Mouse (Mus musculus): ENCODE data around the gene Thsd4. TPM values are rescaled to one million over a fixed set of nuclear protein-coding genes. Genes with fewer than 3 reads are reported as not detected.

Thsd4 gene
- polyA plus RNA-seq, 1 experiment, result 1.3 TPM

DNA sequence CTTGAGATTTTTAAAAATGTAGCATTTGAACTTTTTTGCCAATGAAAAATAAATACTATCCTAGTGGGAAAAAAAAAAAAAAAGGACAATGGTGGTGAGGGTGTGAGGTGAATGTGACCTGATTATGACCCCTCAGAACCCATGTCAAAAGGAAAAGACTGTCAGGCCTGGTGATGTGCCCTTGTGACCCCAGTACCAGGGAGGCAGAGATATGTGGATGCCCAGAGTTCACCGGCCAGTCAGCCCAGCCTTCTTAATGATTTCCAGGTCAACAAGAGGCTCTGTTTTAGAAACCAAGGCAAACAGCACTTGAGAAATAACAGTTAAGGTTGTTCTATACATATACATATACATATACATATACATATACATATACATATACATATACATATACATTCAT lies 501.4 kb downstream of the Thsd4 start:
- no peaks in the 10 kb centered on the region for H3K79me2 ChIP-seq (ENCODE audit: control insufficient read depth, insufficient read depth)

DNA sequence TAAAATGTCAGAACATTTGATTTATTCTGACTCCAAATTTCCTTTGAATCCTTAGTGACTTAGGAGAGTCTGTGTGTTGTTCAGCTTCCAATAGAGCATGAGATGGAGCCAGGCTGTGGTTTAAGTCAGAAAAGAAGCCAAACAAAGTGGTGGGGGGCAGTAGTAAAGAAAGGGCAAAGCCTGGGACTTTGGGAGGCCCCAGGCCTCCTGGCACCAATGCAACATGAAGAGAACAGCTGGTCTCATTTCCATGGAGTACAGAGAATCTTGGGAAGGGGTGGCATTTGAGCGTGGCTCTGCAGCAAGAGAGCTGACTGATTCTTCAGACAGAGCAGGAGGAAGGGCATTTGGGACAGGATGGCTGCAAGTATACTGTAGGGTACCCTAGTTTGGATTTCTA lies 511.6 kb downstream of the Thsd4 start:
- Histone ChIP-seq H3ac (ENCODE audit: control insufficient read depth, insufficient read length, low read depth) (no peak overlapping the region), H3K79me2 (ENCODE audit: control insufficient read depth, insufficient read depth) (no peaks in the 10 kb centered on the region), H3K36me3 (ENCODE audit: control insufficient read depth, insufficient read depth) (no peaks in the 10 kb centered on the region), H3K79me3 (ENCODE audit: low read depth) (no peaks in the 10 kb centered on the region), H3K4me3 (ENCODE audit: insufficient read depth, poor library complexity, severe bottlenecking) (no peak overlapping the region), H3K27me3 (ENCODE audit: control insufficient read depth, insufficient read depth, insufficient read length) (peaks cover 4% of the 10 kb centered on the region)
- TF ChIP-seq USF1 (IDR thresholded peaks at IDR 0.05; ENCODE audit: low read depth) (no peak), MYOG (IDR thresholded peaks at IDR 0.05; ENCODE audit: control insufficient read depth, extremely low read depth, insufficient read length) (no peak), MAX (IDR thresholded peaks at IDR 0.05) (no peak), FOSL1 (IDR thresholded peaks at IDR 0.05; ENCODE audit: insufficient read depth, low read length, poor library complexity, severe bottlenecking) (no peak), MYOD1 (IDR thresholded peaks at IDR 0.05; ENCODE audit: control insufficient read depth, insufficient read length, low read depth) (no peak), CTCF (IDR thresholded peaks at IDR 0.05; ENCODE audit: control insufficient read depth, insufficient read depth, insufficient read length) (no peak), CEBPB (IDR thresholded peaks at IDR 0.05; ENCODE audit: low read depth) (no peak)

More for the DNA sequence above, 501.4 kb downstream of the Thsd4 start:
- Histone ChIP-seq H3K79me3 (ENCODE audit: low read depth) (no peaks in the 10 kb centered on the region), H3K27me3 (ENCODE audit: control insufficient read depth, insufficient read depth, insufficient read length) (no peaks in the 10 kb centered on the region), H3K36me3 (ENCODE audit: control insufficient read depth, insufficient read depth) (no peaks in the 10 kb centered on the region), H3K4me3 (ENCODE audit: insufficient read depth, poor library complexity, severe bottlenecking) (no peak overlapping the region), H3ac (ENCODE audit: control insufficient read depth, insufficient read length, low read depth) (no peak overlapping the region)
- TF ChIP-seq MYOG (IDR thresholded peaks at IDR 0.05; ENCODE audit: control insufficient read depth, extremely low read depth, insufficient read length) (no peak), CTCF (IDR thresholded peaks at IDR 0.05; ENCODE audit: control insufficient read depth, insufficient read depth, insufficient read length) (no peak), USF1 (IDR thresholded peaks at IDR 0.05; ENCODE audit: low read depth) (no peak), MAX (IDR thresholded peaks at IDR 0.05) (no peak), FOSL1 (IDR thresholded peaks at IDR 0.05; ENCODE audit: insufficient read depth, low read length, poor library complexity, severe bottlenecking) (no peak), CEBPB (IDR thresholded peaks at IDR 0.05; ENCODE audit: low read depth) (no peak), MYOD1 (IDR thresholded peaks at IDR 0.05; ENCODE audit: control insufficient read depth, insufficient read length, low read depth) (no peak)

DNA sequence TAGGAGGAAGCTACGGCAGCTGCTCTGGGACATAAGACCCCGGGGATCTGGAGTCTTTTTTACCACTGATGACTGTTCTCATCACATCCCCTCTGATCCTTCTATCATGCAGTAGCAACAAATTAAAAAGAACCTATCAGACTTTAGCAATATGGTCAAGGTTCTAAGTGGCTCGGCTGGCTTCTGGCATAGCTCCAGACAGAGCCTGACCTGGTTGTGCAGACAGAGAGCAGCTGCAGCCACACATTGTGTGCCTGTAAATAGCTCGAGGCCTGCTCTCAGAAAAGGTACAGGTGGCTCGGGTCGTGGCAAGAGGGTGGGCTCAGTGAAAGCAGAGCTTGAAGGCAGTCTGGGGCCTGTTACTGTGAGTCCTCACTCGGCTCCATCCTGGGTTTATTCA lies 512.9 kb downstream of the Thsd4 start:
- Histone ChIP-seq H3K27me3 (ENCODE audit: control insufficient read depth, insufficient read depth, insufficient read length) (peaks cover 4% of the 10 kb centered on the region), H3K79me3 (ENCODE audit: low read depth) (no peaks in the 10 kb centered on the region), H3ac (ENCODE audit: control insufficient read depth, insufficient read length, low read depth) (no peak overlapping the region), H3K36me3 (ENCODE audit: control insufficient read depth, insufficient read depth) (no peaks in the 10 kb centered on the region), H3K4me3 (ENCODE audit: insufficient read depth, poor library complexity, severe bottlenecking) (no peak overlapping the region), H3K79me2 (ENCODE audit: control insufficient read depth, insufficient read depth) (no peaks in the 10 kb centered on the region)
- TF ChIP-seq MYOD1 (IDR thresholded peaks at IDR 0.05; ENCODE audit: control insufficient read depth, insufficient read length, low read depth) (no peak), MYOG (IDR thresholded peaks at IDR 0.05; ENCODE audit: control insufficient read depth, extremely low read depth, insufficient read length) (no peak), CEBPB (IDR thresholded peaks at IDR 0.05; ENCODE audit: low read depth) (no peak), MAX (IDR thresholded peaks at IDR 0.05) (no peak), CTCF (IDR thresholded peaks at IDR 0.05; ENCODE audit: control insufficient read depth, insufficient read depth, insufficient read length) (no peak), USF1 (IDR thresholded peaks at IDR 0.05; ENCODE audit: low read depth) (no peak), FOSL1 (IDR thresholded peaks at IDR 0.05; ENCODE audit: insufficient read depth, low read length, poor library complexity, severe bottlenecking) (no peak)

DNA sequence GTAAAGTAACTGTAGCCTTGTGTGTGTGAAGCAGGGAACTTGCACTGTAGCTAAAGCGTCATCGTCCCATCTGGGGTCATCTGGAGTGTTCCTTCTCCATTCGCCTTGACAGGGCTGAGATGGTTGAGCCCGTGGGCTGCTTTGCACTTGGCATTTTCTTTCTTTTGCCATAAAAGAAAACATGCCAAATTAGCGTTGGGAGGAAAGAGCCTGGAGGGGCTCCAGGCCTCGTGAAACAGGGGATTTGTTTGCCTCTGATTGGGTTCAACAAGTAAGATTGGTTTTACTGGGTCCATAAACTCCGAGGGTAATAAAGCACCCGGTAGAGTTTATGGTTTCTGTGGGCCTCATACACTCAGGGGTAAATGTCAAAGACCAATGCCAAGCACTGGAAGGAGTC lies 519.5 kb downstream of the Thsd4 start:
- no peaks in the 10 kb centered on the region for H3K79me3 ChIP-seq (ENCODE audit: low read depth)
- H3K79me2 ChIP-seq (ENCODE audit: control insufficient read depth, insufficient read depth), result no peaks in the 10 kb centered on the region
- TF ChIP-seq CTCF (IDR thresholded peaks at IDR 0.05; ENCODE audit: control insufficient read depth, insufficient read depth, insufficient read length) (no peak), MYOG (IDR thresholded peaks at IDR 0.05; ENCODE audit: control insufficient read depth, extremely low read depth, insufficient read length) (no peak)
- no peaks in the 10 kb centered on the region for H3K36me3 ChIP-seq (ENCODE audit: control insufficient read depth, insufficient read depth)
- H3ac ChIP-seq (ENCODE audit: control insufficient read depth, insufficient read length, low read depth), result no peak overlapping the region
- no peak overlapping the region for H3K4me3 ChIP-seq (ENCODE audit: insufficient read depth, poor library complexity, severe bottlenecking)
- peaks cover 8% of the 10 kb centered on the region for H3K27me3 ChIP-seq (ENCODE audit: control insufficient read depth, insufficient read depth, insufficient read length)

DNA sequence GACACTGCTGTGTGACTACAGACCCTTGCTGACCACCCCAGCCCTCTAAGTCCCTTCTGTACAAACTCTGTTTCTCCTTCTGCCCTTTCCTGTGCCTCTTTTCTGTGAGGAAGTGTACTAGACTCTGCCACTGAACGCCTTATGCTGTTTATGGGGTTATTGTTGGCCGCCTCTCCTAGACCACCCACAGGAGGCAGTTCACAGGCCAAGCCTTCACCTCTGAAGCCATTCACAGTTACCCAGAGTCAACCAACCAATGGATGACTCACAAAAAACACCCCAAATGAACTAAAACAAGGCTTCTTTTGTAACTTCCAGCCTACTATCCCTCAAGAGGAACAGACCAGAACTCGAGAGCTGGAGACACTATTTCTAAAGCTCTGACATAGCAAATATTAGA lies 520.4 kb downstream of the Thsd4 start:
- H3K27me3 ChIP-seq (ENCODE audit: control insufficient read depth, insufficient read depth, insufficient read length), result peaks cover 8% of the 10 kb centered on the region
- no peak for TF ChIP-seq MYOG (IDR thresholded peaks at IDR 0.05; ENCODE audit: control insufficient read depth, extremely low read depth, insufficient read length)
- H3K79me3 ChIP-seq (ENCODE audit: low read depth), result no peaks in the 10 kb centered on the region
- no peaks in the 10 kb centered on the region for H3K36me3 ChIP-seq (ENCODE audit: control insufficient read depth, insufficient read depth)
- no peak overlapping the region for H3ac ChIP-seq (ENCODE audit: control insufficient read depth, insufficient read length, low read depth)
- no peaks in the 10 kb centered on the region for H3K79me2 ChIP-seq (ENCODE audit: control insufficient read depth, insufficient read depth)
- H3K4me3 ChIP-seq (ENCODE audit: insufficient read depth, poor library complexity, severe bottlenecking), result no peak overlapping the region

DNA sequence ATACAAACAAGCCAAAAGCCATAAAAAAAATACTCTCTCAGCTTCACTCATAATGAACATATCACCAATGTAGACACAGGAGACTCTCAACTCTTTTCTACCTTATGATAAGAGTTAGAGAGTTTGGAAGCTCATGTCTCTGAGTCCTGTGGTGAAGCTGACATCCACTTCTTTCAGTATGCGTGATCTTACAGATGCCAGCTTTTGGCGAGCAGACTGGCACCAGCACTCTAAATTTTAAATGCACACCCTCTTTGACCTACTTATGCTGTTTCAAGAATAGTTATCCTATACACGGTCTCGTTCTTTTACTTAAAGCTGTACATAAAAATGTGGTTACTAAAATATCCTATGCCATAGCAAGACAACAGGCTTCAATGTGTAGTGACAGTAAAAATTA lies 524.1 kb downstream of the Thsd4 start:
- Histone ChIP-seq H3K79me2 (ENCODE audit: control insufficient read depth, insufficient read depth) (no peaks in the 10 kb centered on the region), H3ac (ENCODE audit: control insufficient read depth, insufficient read length, low read depth) (no peak overlapping the region), H3K36me3 (ENCODE audit: control insufficient read depth, insufficient read depth) (no peaks in the 10 kb centered on the region), H3K27me3 (ENCODE audit: control insufficient read depth, insufficient read depth, insufficient read length) (peaks cover 5% of the 10 kb centered on the region), H3K79me3 (ENCODE audit: low read depth) (no peaks in the 10 kb centered on the region), H3K4me3 (ENCODE audit: insufficient read depth, poor library complexity, severe bottlenecking) (no peak overlapping the region)
- TF ChIP-seq CTCF (IDR thresholded peaks at IDR 0.05; ENCODE audit: control insufficient read depth, insufficient read depth, insufficient read length) (no peak), MYOD1 (IDR thresholded peaks at IDR 0.05; ENCODE audit: control insufficient read depth, insufficient read length, low read depth) (no peak), MAX (IDR thresholded peaks at IDR 0.05) (no peak), CEBPB (IDR thresholded peaks at IDR 0.05; ENCODE audit: low read depth) (no peak), USF1 (IDR thresholded peaks at IDR 0.05; ENCODE audit: low read depth) (no peak), MYOG (IDR thresholded peaks at IDR 0.05; ENCODE audit: control insufficient read depth, extremely low read depth, insufficient read length) (no peak), FOSL1 (IDR thresholded peaks at IDR 0.05; ENCODE audit: insufficient read depth, low read length, poor library complexity, severe bottlenecking) (no peak)
